Mouse (Mus musculus): ENCODE measurements around the gene Rpl23a.

DNA sequence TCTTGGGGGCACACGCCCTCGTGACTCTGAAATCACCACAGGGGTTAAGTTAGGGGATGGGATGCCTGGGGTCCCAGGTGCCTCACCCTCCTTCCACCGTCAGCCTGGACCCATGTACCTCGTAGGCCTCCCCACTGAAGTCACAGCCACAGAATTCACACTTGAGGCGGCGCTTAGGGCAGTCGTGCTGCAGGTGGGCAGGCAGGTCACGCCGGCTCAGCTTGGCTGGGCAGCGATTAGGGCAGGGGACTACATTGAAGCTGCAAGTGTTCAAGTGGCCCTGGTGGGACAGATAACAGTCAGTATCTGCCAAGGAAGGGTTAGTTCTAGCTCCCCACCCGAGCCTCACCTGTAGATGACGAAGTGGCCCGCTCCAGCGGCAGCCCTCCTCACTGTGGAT is 22.2 kb downstream of the Rpl23a start:
- TF ChIP-seq CTCF (IDR thresholded peaks at IDR 0.05; ENCODE audit: low read depth) (no peak), EP300 (IDR thresholded peaks at IDR 0.05; ENCODE audit: low read depth) (no peak)
